Mouse (Mus musculus) lung, postnatal 0 days (tissue): ENCODE data around the gene Dcpp1. TPM values are rescaled to one million over a fixed set of nuclear protein-coding genes. Genes with fewer than 3 reads are reported as not detected.
A peak's percentile ranks its signal among the peaks of the same experiment; 100 is the strongest.

Source experiments
- ATAC-seq: fragments of 200-750 bp; cut with Nextera tagmentation; 2 replicates; pipeline ENCODE4 v1.8.0; 2017; ENCODE audit warnings: moderate library complexity
- DNase-seq: peaks from one replicate; pipeline ENCODE4 v3.0.0-alpha.2; 2016; ENCODE audit warnings: low spot score
- H3K27ac ChIP-seq: fragments of 300-500 bp; sonication (generic); 2 replicates; pipeline ENCODE4 v1.5.1; 2014; ENCODE audit warnings: antibody characterized with exemption, mild to moderate bottlenecking, low read length, mixed read lengths
- H3K27me3 ChIP-seq: fragments of 300-500 bp; sonication (generic); replicated peaks from 2 replicates; pipeline ENCODE4 v1.6.1; 2014; ENCODE audit warnings: low read length, mixed read lengths; ENCODE audit not compliant: insufficient read depth
- H3K36me3 ChIP-seq: fragments of 300-500 bp; sonication (generic); 2 replicates; pipeline ENCODE4 v1.6.1; 2014; ENCODE audit warnings: low read length, mixed read lengths; ENCODE audit not compliant: insufficient read depth
- H3K4me1 ChIP-seq: fragments of 300-500 bp; sonication (generic); 2 replicates; pipeline ENCODE4 v1.6.1; 2014; ENCODE audit warnings: antibody characterized with exemption, low read depth, low read length, mixed read lengths; ENCODE audit not compliant: insufficient read depth
- H3K4me2 ChIP-seq: fragments of 300-500 bp; sonication (generic); replicated peaks from 2 replicates; pipeline ENCODE4 v1.6.1; 2014; ENCODE audit warnings: low read depth, mild to moderate bottlenecking, low read length, moderate library complexity, mixed read lengths
- H3K4me3 ChIP-seq: fragments of 300-500 bp; sonication (generic); 2 replicates; pipeline ENCODE4 v1.5.1; 2014; ENCODE audit warnings: low read depth, low read length
- H3K9ac ChIP-seq: fragments of 300-500 bp; sonication (generic); replicated peaks from 2 replicates; pipeline ENCODE4 v1.6.1; 2014; ENCODE audit warnings: low read depth, mild to moderate bottlenecking
- H3K9me3 ChIP-seq: fragments of 300-500 bp; sonication (generic); 2 replicates; pipeline ENCODE4 v1.6.1; 2016; ENCODE audit warnings: low read length, mixed read lengths
- CTCF ChIP-seq: IDR thresholded peaks from 2 replicates; pipeline ENCODE4 v1.5.1; 2016; ENCODE audit warnings: antibody characterized with exemption, mild to moderate bottlenecking
- EP300 ChIP-seq: IDR thresholded peaks from 2 replicates; pipeline ENCODE4 v1.6.1; 2016; ENCODE audit warnings: antibody characterized with exemption, mild to moderate bottlenecking, control low read depth
- WGBS: fragments of 180-500 bp; shearing (Covaris S2); extraction: QIAGEN DNeasy Blood & Tissue Kit; methylation state at CpG from one replicate; pipeline ENCODE4 v1.1.7; 2014; 5-methylcytosine and 5-hydroxymethylcytosine counted together
- polyA plus RNA-seq: library from polyadenylated mRNA; unstranded; fragments of >200 nt; fragmentation: Nextera tagmentation; extraction: Ambion mirVana; gene quantifications from 2 replicates; pipeline ENCODE4 v1.2.1, GENCODE M21; 2015

The Dcpp1 gene
- polyA plus RNA-seq, 1 experiment from 2014 or later = 0.25 TPM

DNA sequence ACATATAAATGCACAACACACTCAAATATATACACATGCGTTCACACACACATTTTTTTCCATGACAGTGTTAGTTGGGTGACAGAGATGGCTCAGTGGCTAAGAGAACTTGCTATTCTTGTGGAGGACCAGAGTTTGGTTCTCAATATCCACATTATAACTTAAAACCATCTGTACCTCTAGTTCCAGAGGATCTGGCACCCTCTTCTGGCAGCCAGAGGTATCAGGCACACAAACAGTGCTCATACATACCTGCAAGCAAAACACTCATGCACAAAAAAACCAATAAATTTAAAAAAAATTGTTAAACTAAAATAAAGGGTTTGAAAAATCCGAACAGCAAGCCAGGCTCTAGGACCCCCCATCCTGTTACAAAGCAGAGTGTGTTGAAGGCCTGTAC, 30.6 kb upstream of the Dcpp1 start:
- Histone ChIP-seq H3K4me1 (no peaks in the 10 kb centered on the region), H3K4me3 (no peak overlapping the region), H3K4me2 (no peak overlapping the region), H3K9me3 (no peaks in the 10 kb centered on the region), H3K27me3 (no peaks in the 10 kb centered on the region), H3K27ac (no peak overlapping the region), H3K36me3 (no peaks in the 10 kb centered on the region), H3K9ac (no peak overlapping the region)
- ATAC-seq = no peak
- WGBS = 61% methylated on average over 2 of the region's 2 CpGs
- peak; percentile 40 for TF ChIP-seq CTCF
- TF ChIP-seq EP300 = no peak
- DNase-seq = no peak

DNA sequence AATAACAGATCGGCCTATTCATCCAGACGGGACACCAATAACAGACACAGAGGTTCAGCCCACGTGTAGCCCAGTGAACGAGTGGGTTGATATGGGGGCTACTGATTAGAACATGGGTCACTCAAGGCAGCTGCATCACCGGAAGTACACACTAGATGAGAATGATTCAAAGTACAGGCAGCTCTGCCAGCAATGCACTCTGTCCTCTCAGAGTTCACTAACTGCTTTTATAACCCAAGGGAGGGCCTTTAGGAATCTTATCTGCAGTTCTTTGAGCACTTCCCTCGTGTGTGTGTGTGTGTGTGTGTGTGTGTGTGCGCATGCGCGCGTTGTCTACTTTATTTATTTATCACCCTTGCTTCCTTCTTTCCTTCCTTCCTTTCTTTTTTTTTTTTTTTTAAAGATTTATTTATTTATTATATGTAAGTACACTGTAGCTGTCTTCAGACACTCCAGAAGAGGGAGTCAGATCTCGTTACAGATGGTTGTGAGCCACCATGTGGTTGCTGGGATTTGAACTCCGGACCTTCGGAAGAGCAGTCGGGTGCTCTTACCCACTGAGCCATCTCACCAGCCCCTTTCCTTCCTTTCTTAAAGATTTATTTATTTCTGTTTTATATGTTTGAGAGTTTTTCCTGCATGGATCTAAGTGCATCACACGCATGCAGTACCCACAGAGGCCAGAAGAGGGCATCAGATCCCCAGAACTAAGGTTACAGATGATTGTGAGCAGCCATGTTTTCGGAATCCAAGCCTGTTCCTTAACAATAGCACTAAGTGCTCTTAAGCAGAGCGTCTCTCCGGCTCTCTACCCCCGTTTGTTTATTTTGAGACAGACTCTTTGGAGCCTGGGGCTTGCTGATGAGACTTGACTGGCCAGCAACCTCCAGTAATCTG, 29.6 kb upstream of the Dcpp1 start:
- no peaks in the 10 kb centered on the region for H3K9me3 ChIP-seq
- no peak overlapping the region for H3K27ac ChIP-seq
- H3K9ac ChIP-seq = no peak overlapping the region
- DNase-seq = peak; percentile 78
- H3K36me3 ChIP-seq = no peaks in the 10 kb centered on the region
- 41% methylated on average over 18 of the region's 19 CpGs for WGBS
- TF ChIP-seq EP300 (no peak), CTCF (peak; percentile 85)
- H3K27me3 ChIP-seq = no peaks in the 10 kb centered on the region
- no peaks in the 10 kb centered on the region for H3K4me1 ChIP-seq
- ATAC-seq = peak; percentile 71
- no peak overlapping the region for H3K4me2 ChIP-seq
- H3K4me3 ChIP-seq = no peak overlapping the region

DNA sequence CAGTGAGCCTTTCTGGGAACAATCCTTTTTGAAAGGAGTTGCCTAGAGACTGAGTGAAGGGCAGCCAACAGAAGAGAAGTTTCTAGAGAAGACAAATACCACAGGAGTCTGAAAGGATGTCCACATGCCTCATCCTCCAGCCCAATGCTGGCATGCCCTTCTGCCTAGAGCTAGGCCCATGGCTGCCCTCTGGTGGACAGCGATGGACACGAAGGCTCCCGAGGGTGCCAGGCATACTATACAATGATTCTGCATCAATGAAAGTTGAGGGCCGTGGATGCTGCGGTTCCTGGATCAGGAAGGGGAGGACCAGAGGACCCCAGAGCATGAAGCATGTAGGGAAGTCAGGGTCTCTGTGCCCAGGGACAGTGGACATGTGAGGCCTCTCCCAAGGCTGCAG, 27.4 kb upstream of the Dcpp1 start:
- H3K9me3 ChIP-seq = no peaks in the 10 kb centered on the region
- no peak overlapping the region for H3K9ac ChIP-seq
- no peaks in the 10 kb centered on the region for H3K36me3 ChIP-seq
- H3K27ac ChIP-seq = no peak overlapping the region
- TF ChIP-seq EP300 (no peak), CTCF (peak; percentile 75)
- H3K4me2 ChIP-seq = no peak overlapping the region
- 27% methylated on average over 5 of the region's 5 CpGs for WGBS
- peak; percentile 47 for DNase-seq
- no peaks in the 10 kb centered on the region for H3K27me3 ChIP-seq
- peak; percentile 46; the same call in 1 of the 2 replicates for ATAC-seq
- H3K4me3 ChIP-seq = no peak overlapping the region
- H3K4me1 ChIP-seq = no peaks in the 10 kb centered on the region

DNA sequence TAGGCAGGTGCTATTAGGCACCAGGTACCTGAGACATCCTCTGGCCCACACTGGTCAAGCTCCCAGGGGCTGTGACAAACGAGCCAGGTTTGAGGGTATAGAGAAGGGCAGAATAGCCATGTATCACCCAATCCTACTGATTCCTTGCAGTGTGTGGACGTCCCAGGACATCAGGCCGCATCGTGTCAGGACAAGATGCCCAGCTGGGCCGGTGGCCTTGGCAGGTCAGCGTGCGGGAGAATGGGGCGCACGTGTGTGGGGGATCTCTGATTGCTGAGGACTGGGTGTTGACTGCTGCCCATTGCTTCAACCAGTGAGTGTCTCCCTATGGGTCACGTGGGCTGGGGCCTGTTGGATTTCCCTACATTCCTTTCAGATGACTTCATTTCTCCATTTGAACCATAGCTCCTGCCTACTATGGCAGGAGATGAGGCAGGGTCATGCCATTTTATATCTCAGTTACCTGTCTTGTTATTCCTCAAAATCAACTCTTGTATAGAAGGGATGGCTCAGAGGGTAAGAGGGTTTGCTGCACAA, 26.4 kb upstream of the Dcpp1 start:
- Histone ChIP-seq H3K27ac (no peak overlapping the region), H3K4me2 (no peak overlapping the region), H3K9me3 (no peaks in the 10 kb centered on the region), H3K4me1 (no peaks in the 10 kb centered on the region), H3K9ac (no peak overlapping the region), H3K4me3 (no peak overlapping the region), H3K27me3 (no peaks in the 10 kb centered on the region), H3K36me3 (no peaks in the 10 kb centered on the region)
- TF ChIP-seq EP300 (no peak), CTCF (no peak)
- DNase-seq = no peak
- WGBS = 73% methylated on average over 9 of the region's 10 CpGs
- no peak for ATAC-seq

DNA sequence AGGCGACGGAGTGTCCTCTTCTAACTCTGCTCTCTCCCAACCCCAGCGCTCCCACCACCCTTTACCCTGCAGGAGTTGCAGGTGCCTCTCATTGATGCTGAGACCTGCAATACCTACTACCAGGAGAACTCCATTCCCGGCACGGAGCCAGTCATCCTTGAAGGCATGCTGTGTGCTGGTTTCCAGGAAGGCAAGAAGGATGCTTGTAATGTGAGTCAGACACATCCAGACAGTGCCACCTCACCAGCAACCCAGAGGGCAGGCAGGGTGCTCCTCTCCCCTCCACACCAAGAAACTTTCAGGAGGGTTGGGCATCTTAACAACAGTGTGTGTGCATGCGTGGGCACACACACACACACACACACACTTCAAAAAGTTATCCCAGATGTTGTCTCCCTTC, 23.5 kb upstream of the Dcpp1 start:
- WGBS = 86% methylated on average over 6 of the region's 6 CpGs
- DNase-seq (no peak), ATAC-seq (no peak)
- no peaks in the 10 kb centered on the region for H3K4me1 ChIP-seq
- TF ChIP-seq EP300 (no peak), CTCF (no peak)
- no peaks in the 10 kb centered on the region for H3K36me3 ChIP-seq
- no peaks in the 10 kb centered on the region for H3K27me3 ChIP-seq
- no peaks in the 10 kb centered on the region for H3K9me3 ChIP-seq
- no peak overlapping the region for H3K27ac ChIP-seq
- H3K4me3 ChIP-seq = no peak overlapping the region
- H3K9ac ChIP-seq = no peak overlapping the region
- no peak overlapping the region for H3K4me2 ChIP-seq

DNA sequence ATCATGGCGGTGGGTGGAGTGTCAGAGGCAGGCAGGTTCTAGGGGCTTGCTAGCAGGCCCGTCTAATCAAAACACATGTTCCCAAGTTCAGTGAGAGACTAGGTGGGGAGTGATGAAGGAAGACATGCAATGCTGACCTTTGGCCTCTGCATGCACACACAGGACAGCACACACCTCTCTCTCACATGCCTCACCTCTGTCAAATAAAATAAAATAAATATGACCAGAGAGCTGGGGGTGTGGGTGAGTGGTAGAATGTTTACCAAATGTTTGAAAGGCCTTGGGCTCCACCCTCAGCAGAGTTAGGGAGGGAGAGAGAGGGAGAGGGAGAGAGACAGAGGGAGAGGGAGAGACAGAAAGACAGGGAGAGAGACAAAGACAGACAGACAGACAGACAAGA, 22.8 kb upstream of the Dcpp1 start:
- Histone ChIP-seq H3K36me3 (no peaks in the 10 kb centered on the region), H3K4me3 (no peak overlapping the region), H3K27me3 (no peaks in the 10 kb centered on the region), H3K27ac (no peak overlapping the region), H3K9me3 (no peaks in the 10 kb centered on the region), H3K9ac (no peak overlapping the region), H3K4me2 (no peak overlapping the region), H3K4me1 (no peaks in the 10 kb centered on the region)
- DNase-seq (no peak), ATAC-seq (no peak)
- TF ChIP-seq EP300 (no peak), CTCF (no peak)
- 33% methylated on average over 2 of the region's 2 CpGs for WGBS
